Mouse (Mus musculus) MEL-GATA-1-ER (cell line): ENCODE data around the gene BC048679.
"Not testable (repeated sequence)": the region's sequence is repeated elsewhere in the genome, so short reads cannot be mapped to it uniquely, and the experiment has no call there.

ENCODE experiments used
- DNase-seq: peaks from one replicate; pipeline ENCODE4 v3.0.0-alpha.2; 2012; ENCODE audit warnings: low read depth; ENCODE audit errors: extremely low read depth

The BC048679 gene

GRCm38 (mm10) chr7:81478261-81478660 is 19.8 kb downstream of the BC048679 start:
- DNase-seq: not testable (repeated sequence)

- no peak for DNase-seq
These were observed 21.2 kb downstream of the BC048679 start for GRCm38 (mm10) chr7:81476833-81477232.

GRCm38 (mm10) chr7:81475221-81475620 is 22.9 kb downstream of the BC048679 start:
- DNase-seq: no peak

- DNase-seq: no peak
These were observed 33.1 kb downstream of the BC048679 start for GRCm38 (mm10) chr7:81464906-81465450.

- peak; percentile 2 for DNase-seq
These were observed 34.0 kb downstream of the BC048679 start for GRCm38 (mm10) chr7:81464116-81464515.

- no peak for DNase-seq
These were observed 35.3 kb downstream of the BC048679 start for GRCm38 (mm10) chr7:81462815-81463214.

GRCm38 (mm10) chr7:81455155-81455651 is 42.9 kb downstream of the BC048679 start, which contains the start of gene Cpeb1:
Gene Cpeb1, minus strand, starts transcription at chr7:81455465.
- DNase-seq: no peak

GRCm38 (mm10) chr7:81454331-81455039 is 43.6 kb downstream of the BC048679 start:
- no peak for DNase-seq

GRCm38 (mm10) chr7:81453443-81454274 is 44.4 kb downstream of the BC048679 start:
- no peak for DNase-seq

- no peak for DNase-seq
These were observed 45.1 kb downstream of the BC048679 start for GRCm38 (mm10) chr7:81452971-81453441.
